7 mouse cellular contexts compared by ENCODE assay signal in genomic region chr13:105293781-105294667, GRCm38 (mm10). TPM values are rescaled to one million over a fixed set of nuclear protein-coding genes. Genes with fewer than 3 reads are reported as not detected.
DNase-seq lines count a peak whose midpoint lies in the region; ATAC-seq and TF ChIP-seq lines count a peak whose summit lies in the region.

No protein-coding gene starts in this region.

- H3K4me3 ChIP-seq in bone marrow, adult 2 months (replicated peaks; ENCODE audit: control insufficient read depth, low read depth, low read length), result peak overlapping the region; percentile 43
- H3K4me3 ChIP-seq in cortical plate, adult 2 months (ENCODE audit: insufficient read depth, low read length), result peak overlapping the region; percentile 94
- peak overlapping the region; percentile 69 for H3K4me3 ChIP-seq in limb, embryonic 11.5 days (ENCODE audit: low read depth, low read length)
- peak overlapping the region; percentile 76 for H3K4me3 ChIP-seq in small intestine, adult 2 months (ENCODE audit: low read depth, low read length)

- H3K36me3 ChIP-seq in limb, embryonic 11.5 days (ENCODE audit: control insufficient read depth, insufficient read depth, low read length), result no peaks in the 10 kb centered on the region
- no peaks in the 10 kb centered on the region for H3K36me3 ChIP-seq in small intestine, adult 2 months (ENCODE audit: control insufficient read depth, insufficient read depth, low read length)

- no peak for TF ChIP-seq POLR2A in bone marrow, adult 2 months (IDR thresholded peaks at IDR 0.05; ENCODE audit: borderline replicate concordance, control insufficient read depth, low read depth, low read length)
- no peak for TF ChIP-seq POLR2A in cortical plate, adult 2 months (IDR thresholded peaks at IDR 0.05; ENCODE audit: extremely low read depth, insufficient read depth, low read length)
- no peak for TF ChIP-seq POLR2A in small intestine, adult 2 months (IDR thresholded peaks at IDR 0.05; ENCODE audit: low read depth, low read length)

- no peak for TF ChIP-seq CTCF in bone marrow, adult 2 months (IDR thresholded peaks at IDR 0.05; ENCODE audit: control insufficient read depth, insufficient read depth, low read length)
- no peak for TF ChIP-seq CTCF in cortical plate, adult 2 months (IDR thresholded peaks at IDR 0.05; ENCODE audit: extremely low read depth, insufficient read depth, low read length)
- TF ChIP-seq CTCF in small intestine, adult 2 months (IDR thresholded peaks at IDR 0.05; ENCODE audit: extremely low read depth, insufficient read length, insufficient replicate concordance, low read depth, low read length), result no peak

- H3K27ac ChIP-seq in bone marrow, adult 2 months (ENCODE audit: control insufficient read depth, insufficient read depth, low read depth, low read length, poor library complexity), result no peak overlapping the region
- H3K27ac ChIP-seq in cortical plate, adult 2 months (ENCODE audit: insufficient read depth, low read length), result peak overlapping the region; percentile 38; the same call in 1 of the 2 replicates
- 0 out of 2 replicates have a peak overlapping the region, but pooled peaks have one; percentile 14 for H3K27ac ChIP-seq in limb, embryonic 11.5 days (replicated peaks; ENCODE audit: low read depth, low read length)
- H3K27ac ChIP-seq in small intestine, adult 2 months (ENCODE audit: insufficient read depth, low read depth, low read length), result no peak overlapping the region

- 1% methylated on average over 89 of the region's 91 CpGs for WGBS in bone marrow, adult 2 months
- under 1% methylated on average over 64 of the region's 91 CpGs for WGBS in limb, embryonic 11.5 days
- WGBS in small intestine, adult 2 months, result under 1% methylated on average over 90 of the region's 91 CpGs

- no peaks in the 10 kb centered on the region for H3K27me3 ChIP-seq in limb, embryonic 11.5 days (ENCODE audit: control insufficient read depth, insufficient read depth, low read length)
- H3K27me3 ChIP-seq in small intestine, adult 2 months (ENCODE audit: control insufficient read depth, insufficient read depth, low read length), result peaks cover 11% of the 10 kb centered on the region

- DNase-seq in gastrocnemius, postnatal 4 days (ENCODE audit: low spot score in 2 of 2), result peak; percentile 27 to 50
- DNase-seq in kidney, adult 18-20 months, result peak; percentile 32
- peak; percentile 73 for DNase-seq in limb, embryonic 11.5 days (ENCODE audit: low spot score)
- DNase-seq in mesoderm, embryonic 11.5 days (ENCODE audit: low read depth, low spot score), result peak; percentile 49

- ATAC-seq in limb, embryonic 11.5 days (ENCODE audit: insufficient number of reproducible peaks, low FRiP score, low TSS enrichment, low read depth), result peak; percentile 85

- H3K4me2 ChIP-seq in limb, embryonic 11.5 days (ENCODE audit: low read depth, severe bottlenecking), result peak overlapping the region; percentile 76

- H3K9me3 ChIP-seq in limb, embryonic 11.5 days (ENCODE audit: control insufficient read depth, low read length), result no peaks in the 10 kb centered on the region

- H3K9ac ChIP-seq in limb, embryonic 11.5 days (ENCODE audit: low read length), result peak overlapping the region; percentile 87

- no peaks in the 10 kb centered on the region for H3K4me1 ChIP-seq in bone marrow, adult 2 months (ENCODE audit: control insufficient read depth, insufficient read depth, low read length)
- H3K4me1 ChIP-seq in cortical plate, adult 2 months (ENCODE audit: control insufficient read depth, insufficient read depth, low read length), result no peaks in the 10 kb centered on the region; the same call in 1 of the 2 replicates
- H3K4me1 ChIP-seq in limb, embryonic 11.5 days (ENCODE audit: control insufficient read depth, insufficient read depth, low read length), result no peaks in the 10 kb centered on the region
- H3K4me1 ChIP-seq in small intestine, adult 2 months (ENCODE audit: control insufficient read depth, insufficient read depth, insufficient read length, low read length), result peaks cover 6% of the 10 kb centered on the region; the same call in 1 of the 2 replicates

RNA-seq across cellular contexts. Expression of gene Rnf180, which starts 0.6 kb away (rescaled TPM):
- polyA plus RNA-seq in bone marrow, adult 2 months (2011; ENCODE audit: insufficient read depth, insufficient read length, low replicate concordance, missing spikeins), result 1.3 and 5.2 TPM in 2 replicates
- polyA plus RNA-seq in cortical plate, adult 2 months (2012; rRNA removed), result 16.1 and 17.3 TPM in 2 replicates
- total RNA-seq in gastrocnemius, postnatal 4 days (2021), result 1 to 10 TPM; 1.5 to 2.1 TPM
- 4.8 and 5.9 TPM in 2 replicates for polyA plus RNA-seq in limb, embryonic 11.5 days (2014; fragmentation: Nextera tagmentation; extraction: Ambion mirVana)
- polyA plus RNA-seq in small intestine, adult 2 months (2012; rRNA removed), result 0.23 TPM in 2 replicates

Comparison
In these comparisons a context has a peak if more than half of its experiments do, and no peak if none do; other contexts are left out.
1. H3K27ac ChIP-seq: peak in cortical plate, adult 2 months (single experiment) and limb, embryonic 11.5 days (single experiment); none in bone marrow, adult 2 months (single experiment) and small intestine, adult 2 months (single experiment).
2. H3K4me3 ChIP-seq: peak in every context shown above with its lines; median percentile 94 in cortical plate, adult 2 months; 76 in small intestine, adult 2 months; 69 in limb, embryonic 11.5 days; 43 in bone marrow, adult 2 months.
3. Peak in every context shown above with its lines, with median percentiles within 50 percentile points of each other: DNase-seq.